Mouse (Mus musculus): ENCODE results near the gene Nacc1.

Nacc1 gene

GRCm38 (mm10) chr8:84687705-84688100 is at the start of gene Nacc1:
Gene Nacc1 (minus strand): TSS chr8:84687862.
- peak; percentile 90 for DNase-seq

DNA sequence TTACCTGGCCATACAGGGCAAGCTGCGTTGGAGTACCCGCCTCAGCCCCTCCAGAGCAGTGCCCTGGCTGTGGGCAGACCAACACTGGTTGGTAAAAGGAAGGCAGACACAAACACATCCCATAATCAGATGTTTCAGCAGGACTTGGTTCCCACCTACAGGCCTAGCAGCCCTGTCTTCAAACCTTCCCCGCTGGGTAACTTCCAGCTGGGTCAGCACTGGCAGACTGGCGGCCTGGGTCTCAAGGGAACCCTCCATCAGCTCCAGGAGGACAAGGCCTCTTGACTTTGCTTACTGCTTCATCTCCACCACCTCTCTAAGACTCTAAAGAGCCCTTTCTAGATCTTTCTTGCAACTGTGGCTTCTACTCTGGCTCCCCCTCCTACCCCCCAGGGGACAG is 48.9 kb upstream of the Nacc1 start:
- no peak for DNase-seq

DNA sequence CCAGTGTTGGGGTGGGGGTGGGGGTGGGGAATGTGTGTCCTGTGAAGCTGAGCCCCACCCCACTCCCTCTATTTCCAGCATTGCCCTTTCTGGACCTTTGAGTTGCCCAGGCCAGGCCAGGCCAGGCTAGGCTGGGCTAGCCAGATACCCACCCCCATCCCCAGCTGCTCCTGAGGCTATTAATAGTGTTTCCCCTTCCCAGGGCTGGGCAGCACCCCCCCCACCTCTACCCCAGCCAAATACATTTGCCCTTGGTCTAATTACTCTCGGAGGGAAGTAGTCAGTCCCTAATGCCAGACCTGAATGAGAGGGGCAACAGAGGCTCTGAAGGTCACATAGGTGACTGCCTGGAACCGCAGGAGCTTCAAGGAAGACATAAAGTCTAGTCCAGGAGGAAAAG is 47.9 kb upstream of the Nacc1 start:
- no peak for DNase-seq

- no peak for DNase-seq
Measured at GRCm38 (mm10) chr8:84734680-84735079, 47.0 kb upstream of the Nacc1 start.

GRCm38 (mm10) chr8:84733959-84734358 is 46.3 kb upstream of the Nacc1 start:
- no peak for DNase-seq

GRCm38 (mm10) chr8:84732996-84733395 is 45.3 kb upstream of the Nacc1 start:
- no peak for DNase-seq

DNA sequence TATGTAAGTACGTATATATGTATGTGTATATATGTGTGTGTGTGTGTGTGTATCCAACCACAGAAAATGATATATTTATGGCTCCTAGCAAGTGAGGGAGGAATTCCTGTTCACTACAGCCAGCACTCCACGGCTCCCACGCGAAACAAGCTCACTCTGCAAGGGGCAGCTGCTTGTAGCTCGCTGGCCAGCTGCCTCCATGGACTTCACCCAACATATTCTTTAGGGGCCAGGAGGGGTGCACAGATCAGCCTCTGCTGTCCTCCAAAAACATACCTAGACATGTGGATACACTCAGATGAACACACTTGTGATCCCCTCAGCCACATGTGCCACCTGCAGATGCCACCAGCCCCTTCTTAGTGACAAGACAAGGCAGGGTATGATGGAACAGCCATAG is 44.9 kb upstream of the Nacc1 start:
- DNase-seq, result no peak

GRCm38 (mm10) chr8:84731371-84732177 is 43.9 kb upstream of the Nacc1 start:
- DNase-seq, result no peak

DNA sequence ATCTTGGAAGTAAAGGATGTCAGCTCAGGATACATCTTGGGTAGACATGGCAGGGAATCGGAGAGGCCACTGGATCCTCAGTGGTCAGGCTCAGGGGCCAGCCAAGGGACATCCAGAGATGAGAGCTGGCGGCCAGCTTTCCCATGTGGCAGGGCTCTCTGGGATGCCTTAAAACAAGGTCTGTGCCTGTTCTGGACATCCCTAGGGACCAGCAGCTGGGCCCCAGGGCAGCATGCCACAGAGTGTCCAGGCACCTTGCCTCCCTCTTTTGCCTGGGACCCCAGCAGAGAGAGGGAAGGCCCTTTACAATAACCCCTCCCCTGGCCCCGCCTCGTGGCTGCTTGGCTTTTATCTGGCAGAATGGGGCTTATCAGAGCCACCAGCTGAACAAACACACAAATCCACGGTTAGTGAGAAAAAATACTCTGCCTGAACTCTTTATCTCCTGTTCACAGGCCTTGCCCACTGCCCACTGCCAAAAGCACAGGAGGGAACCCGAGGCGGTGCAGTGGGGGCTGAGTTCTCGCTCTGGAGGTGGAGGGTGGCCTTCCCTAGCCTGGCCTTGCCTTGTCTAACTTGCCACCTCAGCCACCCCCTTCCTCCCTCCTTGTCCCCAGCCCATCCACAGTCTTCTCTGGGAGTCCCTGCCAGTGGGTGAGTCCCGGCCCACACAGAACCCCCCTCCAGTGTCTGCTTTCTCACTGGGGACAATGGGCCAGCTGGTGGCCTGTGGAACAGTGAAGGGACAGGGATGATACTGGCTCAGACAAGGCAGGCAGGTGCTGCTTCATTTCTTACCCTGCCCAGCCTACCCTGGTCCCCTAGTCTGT is 43.1 kb upstream of the Nacc1 start:
- no peak for DNase-seq

GRCm38 (mm10) chr8:84729921-84730362 is 42.3 kb upstream of the Nacc1 start:
- no peak for DNase-seq

- DNase-seq, result no peak
Measured at GRCm38 (mm10) chr8:84728474-84728873, 40.8 kb upstream of the Nacc1 start.

GRCm38 (mm10) chr8:84725941-84726259 is 38.2 kb upstream of the Nacc1 start:
- DNase-seq, result peak; percentile 61

GRCm38 (mm10) chr8:84725246-84725940 is 37.7 kb upstream of the Nacc1 start:
- DNase-seq, result no peak

DNA sequence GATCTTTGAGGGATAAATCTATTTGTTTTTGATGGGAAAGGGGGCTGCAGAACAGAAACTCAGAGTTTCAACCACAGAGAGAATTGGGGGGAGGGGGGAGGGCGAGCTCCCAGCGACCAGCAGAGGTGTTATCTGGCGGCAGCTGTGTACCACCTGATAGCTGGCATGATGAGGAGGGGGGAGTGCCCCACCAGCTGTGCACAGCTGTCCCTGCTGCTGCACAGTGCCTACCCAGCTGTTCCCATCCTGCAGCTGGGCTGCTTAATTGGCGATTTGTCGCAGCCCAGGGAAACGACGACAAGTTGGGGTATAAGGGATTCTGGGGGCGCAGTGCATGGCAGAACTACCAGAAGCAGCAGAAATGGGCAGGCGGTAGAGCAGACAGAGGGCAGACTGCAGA is 37.0 kb upstream of the Nacc1 start:
- no peak for DNase-seq

DNA sequence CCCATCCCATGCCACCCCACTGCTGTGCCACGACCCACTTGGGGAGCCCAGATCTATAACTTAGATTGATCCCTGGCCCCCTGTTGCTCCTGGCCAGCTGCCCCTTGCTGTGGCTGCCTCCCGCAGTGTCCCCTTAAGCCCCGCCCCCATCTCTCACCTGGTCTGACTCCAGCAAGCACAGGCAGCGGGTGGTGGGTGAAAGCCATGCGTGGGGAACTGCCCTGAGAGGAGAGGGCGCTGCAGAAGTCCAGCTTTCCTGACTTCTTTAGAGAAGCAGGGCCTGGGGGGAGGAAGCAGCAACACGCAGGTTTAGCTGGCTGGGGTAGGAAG is 35.9 kb upstream of the Nacc1 start:
- peak; percentile 59 for DNase-seq

GRCm38 (mm10) chr8:84722850-84723570 is 35.3 kb upstream of the Nacc1 start, which contains the start of gene G430095P16Rik:
Gene G430095P16Rik (plus strand): TSS chr8:84723007.
- DNase-seq, result peak; percentile 67

DNA sequence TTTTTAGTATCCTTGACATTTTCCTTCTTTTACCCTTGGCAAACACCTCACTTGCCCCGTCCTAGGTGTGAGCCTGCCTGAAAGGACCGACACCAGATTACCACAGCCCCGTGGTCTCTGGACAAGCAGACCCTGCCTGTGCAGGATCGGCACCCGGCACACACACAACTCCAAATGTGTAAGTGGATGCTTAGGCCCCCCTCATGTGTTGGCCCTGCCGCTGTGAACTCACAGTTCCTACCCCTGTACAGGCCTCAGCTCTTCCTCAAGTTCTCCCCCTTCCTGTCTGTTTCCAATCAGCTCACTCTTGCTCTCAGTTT is 34.8 kb upstream of the Nacc1 start:
- no peak for DNase-seq

GRCm38 (mm10) chr8:84718959-84719690 is 31.5 kb upstream of the Nacc1 start:
- DNase-seq, result no peak

GRCm38 (mm10) chr8:84718476-84718875 is 30.8 kb upstream of the Nacc1 start:
- DNase-seq, result no peak

DNA sequence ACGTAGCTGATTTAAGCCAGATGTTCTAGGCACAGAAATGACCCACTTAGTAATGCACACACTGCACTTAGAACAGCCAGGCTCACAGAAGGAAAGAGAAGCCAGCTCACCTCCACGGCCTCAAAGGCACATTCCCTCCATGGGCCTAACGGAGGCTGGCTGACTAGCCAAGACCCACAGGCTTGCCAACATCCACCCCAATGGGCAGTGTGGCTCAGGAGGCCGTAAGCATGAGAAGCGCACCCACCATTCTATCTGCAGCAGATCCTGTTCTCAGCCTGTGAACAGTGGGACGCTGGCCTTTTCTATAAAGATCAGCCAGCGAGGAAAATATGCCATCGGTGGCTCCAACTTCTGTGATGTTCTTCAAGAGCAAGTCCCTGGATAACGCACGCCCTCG is 29.1 kb upstream of the Nacc1 start:
- DNase-seq, result no peak

DNA sequence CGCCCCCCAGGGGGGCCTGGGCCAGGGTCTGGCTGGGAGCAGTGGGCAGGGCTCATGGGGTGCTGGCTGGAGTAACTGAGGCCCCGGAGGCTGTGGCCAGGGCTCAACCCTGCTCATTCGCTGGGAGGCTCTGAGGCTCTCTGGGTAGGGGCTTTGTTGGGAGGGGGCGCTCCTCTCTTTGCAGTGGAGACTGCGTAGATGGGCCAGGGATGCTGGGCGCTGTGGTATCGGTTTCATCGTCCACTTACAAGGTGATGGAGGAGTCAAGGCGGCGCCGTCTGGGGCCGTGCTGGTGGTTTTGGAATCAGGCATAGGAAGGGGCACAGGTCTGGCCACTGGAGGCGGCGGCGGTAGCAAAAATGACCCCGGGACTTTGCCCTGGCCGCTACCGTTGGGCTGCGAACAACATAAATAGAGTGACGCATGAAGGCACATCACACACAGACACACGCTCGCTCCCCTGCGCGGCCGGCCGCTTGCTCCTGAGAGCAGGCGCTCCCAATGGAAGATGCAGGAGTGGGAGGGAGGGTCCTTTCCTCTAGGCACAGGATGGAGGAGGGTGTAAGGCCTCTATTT is 28.3 kb upstream of the Nacc1 start:
- no peak for DNase-seq

DNA sequence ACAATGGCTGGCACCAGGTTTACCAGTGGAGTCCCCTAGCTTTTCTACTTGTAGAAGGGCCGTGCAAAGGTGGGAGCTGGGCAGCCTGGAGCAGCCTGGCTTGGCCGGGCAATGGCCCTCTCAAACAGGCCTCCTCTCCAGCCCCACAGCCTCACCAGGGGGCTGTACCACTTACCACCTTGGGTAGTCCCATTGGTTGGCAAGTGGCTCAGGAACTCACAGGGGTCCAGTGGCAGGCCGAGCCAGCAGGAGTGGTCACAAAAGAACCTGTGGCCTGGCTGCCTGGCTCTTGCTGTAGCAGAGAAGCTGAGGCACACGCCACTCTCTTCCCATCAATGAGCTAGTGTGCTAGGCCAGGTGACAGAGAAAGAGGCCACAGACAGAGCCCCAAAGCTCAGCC is 26.5 kb upstream of the Nacc1 start:
- no peak for DNase-seq
